Mouse (Mus musculus) neural tube, embryonic 13.5 days (tissue): ENCODE data around the gene Me3. TPM values are rescaled to one million over a fixed set of nuclear protein-coding genes. Genes with fewer than 3 reads are reported as not detected.

Source experiments
- ATAC-seq: fragments of 200-750 bp; cut with Nextera tagmentation; 2 replicates; pipeline ENCODE4 v1.8.0; 2017; ENCODE audit warnings: low read depth, mild to moderate bottlenecking, moderate TSS enrichment, moderate library complexity
- H3K27ac ChIP-seq: fragments of 300-500 bp; sonication (generic); replicated peaks from 2 replicates; pipeline ENCODE4 v1.5.1; 2015; ENCODE audit warnings: moderate library complexity, mild to moderate bottlenecking, inconsistent platforms
- H3K27me3 ChIP-seq: fragments of 300-500 bp; sonication (generic); 2 replicates; pipeline ENCODE4 v1.6.1; 2015; ENCODE audit warnings: mild to moderate bottlenecking, inconsistent platforms
- H3K36me3 ChIP-seq: fragments of 300-500 bp; sonication (generic); 2 replicates; pipeline ENCODE4 v1.6.1; 2015; ENCODE audit warnings: mild to moderate bottlenecking, inconsistent platforms
- H3K4me1 ChIP-seq: fragments of 300-500 bp; sonication (generic); replicated peaks from 2 replicates; pipeline ENCODE4 v1.6.1; 2015; ENCODE audit warnings: inconsistent platforms
- H3K4me2 ChIP-seq: fragments of 300-500 bp; sonication (generic); 2 replicates; pipeline ENCODE4 v1.6.1; 2015; ENCODE audit warnings: inconsistent platforms, mild to moderate bottlenecking, moderate library complexity
- H3K4me3 ChIP-seq: fragments of 300-500 bp; sonication (generic); 2 replicates; pipeline ENCODE4 v1.5.1; 2015; ENCODE audit warnings: mild to moderate bottlenecking, inconsistent platforms
- H3K9ac ChIP-seq: fragments of 300-500 bp; sonication (generic); 2 replicates; pipeline ENCODE4 v1.6.1; 2015; ENCODE audit warnings: moderate library complexity, mild to moderate bottlenecking, inconsistent platforms
- H3K9me3 ChIP-seq: fragments of 300-500 bp; sonication (generic); 2 replicates; pipeline ENCODE4 v1.6.1; 2016; ENCODE audit warnings: inconsistent platforms
- WGBS: fragments of 180-500 bp; shearing (Covaris S2); methylation state at CpG from one replicate; pipeline ENCODE4 v1.1.7; 2015; 5-methylcytosine and 5-hydroxymethylcytosine counted together
- polyA plus RNA-seq: library from polyadenylated mRNA; unstranded; fragments of >200 nt; fragmentation: Nextera tagmentation; extraction: Ambion mirVana; gene quantifications from 2 replicates; pipeline ENCODE4 v1.2.1, GENCODE M21; 2015

Me3 gene
- polyA plus RNA-seq = 3.1 and 5.1 TPM in 2 replicates

GRCm38 (mm10) chr7:89632342-89633251, at the start of gene Me3:
Gene Me3, plus strand, starts transcription at chr7:89632392.
- Histone ChIP-seq H3K27me3 (peaks cover 15% of the 10 kb centered on the region; the same call in 1 of the 2 replicates), H3K4me2 (peak within 1 kb of the TSS; percentile 99), H3K4me3 (peak within 1 kb of the TSS; percentile 73), H3K4me1 (peaks cover 11% of the 10 kb centered on the region), H3K36me3 (no peaks in the 10 kb centered on the region), H3K9ac (peak within 1 kb of the TSS; percentile 87), H3K27ac (no peak within 1 kb of the TSS), H3K9me3 (no peaks in the 10 kb centered on the region)
- WGBS = 4% methylated on average over 49 of the region's 49 CpGs
- peak; percentile 85 for ATAC-seq

- Histone ChIP-seq H3K9ac (no peak overlapping the region), H3K4me1 (no peaks in the 10 kb centered on the region), H3K9me3 (no peaks in the 10 kb centered on the region), H3K4me2 (no peak overlapping the region), H3K27me3 (no peaks in the 10 kb centered on the region), H3K4me3 (no peak overlapping the region), H3K36me3 (no peaks in the 10 kb centered on the region), H3K27ac (no peak overlapping the region)
- 80% methylated on average over 5 of the region's 5 CpGs for WGBS
- no peak for ATAC-seq
These were observed 42.2 kb upstream of the Me3 start for GRCm38 (mm10) chr7:89590039-89590438.

- Histone ChIP-seq H3K4me2 (no peak overlapping the region), H3K9me3 (no peaks in the 10 kb centered on the region), H3K4me1 (no peaks in the 10 kb centered on the region), H3K27me3 (no peaks in the 10 kb centered on the region), H3K36me3 (no peaks in the 10 kb centered on the region), H3K4me3 (no peak overlapping the region), H3K27ac (no peak overlapping the region), H3K9ac (no peak overlapping the region)
- 80% methylated on average over 3 of the region's 3 CpGs for WGBS
- ATAC-seq = no peak
These were observed 41.5 kb upstream of the Me3 start for GRCm38 (mm10) chr7:89590542-89591251.

GRCm38 (mm10) chr7:89595813-89596212, 36.4 kb upstream of the Me3 start:
- no peaks in the 10 kb centered on the region for H3K9me3 ChIP-seq
- ATAC-seq = no peak
- no peak overlapping the region for H3K27ac ChIP-seq
- no peaks in the 10 kb centered on the region for H3K4me1 ChIP-seq
- no peak overlapping the region for H3K4me3 ChIP-seq
- H3K9ac ChIP-seq = no peak overlapping the region
- H3K36me3 ChIP-seq = no peaks in the 10 kb centered on the region
- no peak overlapping the region for H3K4me2 ChIP-seq
- WGBS = 85% methylated on average over 2 of the region's 2 CpGs
- H3K27me3 ChIP-seq = no peaks in the 10 kb centered on the region

- 86% methylated on average over 8 of the region's 8 CpGs for WGBS
- no peak overlapping the region for H3K4me3 ChIP-seq
- no peak for ATAC-seq
- H3K36me3 ChIP-seq = no peaks in the 10 kb centered on the region
- no peak overlapping the region for H3K9ac ChIP-seq
- no peak overlapping the region for H3K27ac ChIP-seq
- no peaks in the 10 kb centered on the region for H3K4me1 ChIP-seq
- no peaks in the 10 kb centered on the region for H3K27me3 ChIP-seq
- no peak overlapping the region for H3K4me2 ChIP-seq
- H3K9me3 ChIP-seq = no peaks in the 10 kb centered on the region
These were observed 26.3 kb upstream of the Me3 start for GRCm38 (mm10) chr7:89605589-89606536.

GRCm38 (mm10) chr7:89607329-89607728, 24.9 kb upstream of the Me3 start:
- no peaks in the 10 kb centered on the region for H3K36me3 ChIP-seq
- no peak for ATAC-seq
- H3K4me1 ChIP-seq = no peaks in the 10 kb centered on the region
- no peak overlapping the region for H3K4me2 ChIP-seq
- WGBS = 98% methylated on average over 6 of the region's 6 CpGs
- H3K4me3 ChIP-seq = no peak overlapping the region
- no peaks in the 10 kb centered on the region for H3K9me3 ChIP-seq
- H3K27me3 ChIP-seq = no peaks in the 10 kb centered on the region
- H3K27ac ChIP-seq = no peak overlapping the region
- no peak overlapping the region for H3K9ac ChIP-seq

- no peak for ATAC-seq
- Histone ChIP-seq H3K36me3 (no peaks in the 10 kb centered on the region), H3K27ac (no peak overlapping the region), H3K4me1 (no peaks in the 10 kb centered on the region), H3K9ac (no peak overlapping the region), H3K4me2 (no peak overlapping the region), H3K9me3 (no peaks in the 10 kb centered on the region), H3K4me3 (no peak overlapping the region), H3K27me3 (no peaks in the 10 kb centered on the region)
- WGBS = 84% methylated on average over 7 of the region's 7 CpGs
These were observed 21.0 kb upstream of the Me3 start for GRCm38 (mm10) chr7:89611236-89611635.

- WGBS = 96% methylated on average over 6 of the region's 6 CpGs
- no peaks in the 10 kb centered on the region for H3K9me3 ChIP-seq
- H3K4me3 ChIP-seq = no peak overlapping the region
- H3K4me2 ChIP-seq = no peak overlapping the region
- no peak overlapping the region for H3K27ac ChIP-seq
- no peaks in the 10 kb centered on the region for H3K4me1 ChIP-seq
- no peak for ATAC-seq
- no peak overlapping the region for H3K9ac ChIP-seq
- H3K36me3 ChIP-seq = no peaks in the 10 kb centered on the region
- no peaks in the 10 kb centered on the region for H3K27me3 ChIP-seq
These were observed 16.0 kb upstream of the Me3 start for GRCm38 (mm10) chr7:89616235-89616634.

- Histone ChIP-seq H3K27ac (no peak overlapping the region), H3K9ac (no peak overlapping the region), H3K27me3 (no peaks in the 10 kb centered on the region), H3K4me2 (no peak overlapping the region), H3K4me1 (peaks cover 5% of the 10 kb centered on the region), H3K9me3 (no peaks in the 10 kb centered on the region), H3K4me3 (no peak overlapping the region), H3K36me3 (no peaks in the 10 kb centered on the region)
- no peak for ATAC-seq
- WGBS = 84% methylated on average over 4 of the region's 4 CpGs
These were observed 8.9 kb upstream of the Me3 start for GRCm38 (mm10) chr7:89623331-89623730.

- Histone ChIP-seq H3K9me3 (no peaks in the 10 kb centered on the region), H3K36me3 (no peaks in the 10 kb centered on the region), H3K9ac (no peak overlapping the region), H3K27ac (no peak overlapping the region), H3K27me3 (0 out of 2 replicates have a peak, but pooled peaks cover 11% of the 10 kb centered on the region), H3K4me2 (no peak overlapping the region), H3K4me3 (no peak overlapping the region), H3K4me1 (peaks cover 9% of the 10 kb centered on the region)
- no peak for ATAC-seq
These were observed 4.8 kb upstream of the Me3 start for GRCm38 (mm10) chr7:89627393-89627792.

GRCm38 (mm10) chr7:89628006-89628405, 4.2 kb upstream of the Me3 start:
- Histone ChIP-seq H3K9me3 (no peaks in the 10 kb centered on the region), H3K36me3 (no peaks in the 10 kb centered on the region), H3K4me1 (peaks cover 11% of the 10 kb centered on the region), H3K4me3 (no peak overlapping the region), H3K9ac (no peak overlapping the region), H3K27ac (no peak overlapping the region), H3K4me2 (no peak overlapping the region), H3K27me3 (0 out of 2 replicates have a peak, but pooled peaks cover 12% of the 10 kb centered on the region)
- ATAC-seq = no peak
- WGBS = 2% methylated on average over 2 of the region's 2 CpGs
